Mouse (Mus musculus): ENCODE measurements around the gene Jag2. TPM values are rescaled to one million over a fixed set of nuclear protein-coding genes. Genes with fewer than 3 reads are reported as not detected.

The Jag2 gene
- 2.0 TPM for polyA plus RNA-seq (2017; shearing (Covaris generic))

GRCm38 (mm10) chr12:112929562-112930352, at the start of gene Jag2:
Gene Jag2, minus strand, starts transcription at chr12:112929776.

DNA sequence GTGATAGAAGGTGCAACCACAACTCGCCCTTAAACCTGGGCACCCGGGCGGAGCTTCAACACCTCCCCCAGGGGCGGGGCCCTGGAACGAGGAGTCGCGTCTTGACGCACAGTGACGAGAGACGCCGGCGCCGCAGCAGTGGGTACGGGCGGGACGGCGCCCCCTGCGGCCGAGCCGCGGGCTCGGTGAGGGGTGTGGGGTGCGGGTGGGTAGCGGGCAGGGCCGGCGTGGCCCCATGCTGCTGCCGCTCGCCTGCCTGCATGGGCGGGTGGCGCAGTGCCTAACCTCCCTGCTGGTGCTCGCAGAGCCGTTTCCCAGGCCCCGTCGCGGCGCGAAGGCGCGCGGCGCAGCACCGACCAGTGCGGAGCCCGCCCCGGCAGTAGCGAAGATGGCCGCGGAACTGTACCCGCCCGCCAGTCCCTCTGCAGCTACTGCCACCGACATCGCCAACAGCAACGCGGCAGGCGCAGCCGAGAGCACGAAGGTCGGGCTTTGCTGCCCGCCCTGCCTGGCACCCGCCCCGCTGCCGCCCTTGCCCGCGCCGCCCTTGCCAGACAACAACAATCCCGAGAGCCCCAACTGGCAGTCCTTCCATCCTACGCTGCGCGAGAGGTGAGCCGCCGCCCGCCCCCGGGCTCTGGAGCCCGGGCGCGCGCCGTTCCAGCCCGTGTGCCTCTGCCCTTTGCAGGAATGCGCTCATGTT, 46.9 kb upstream of the Jag2 start, which contains the start of gene Btbd6:
Gene Btbd6 (plus strand): TSS at position 112 of the 703 bp plus-strand sequence.

DNA sequence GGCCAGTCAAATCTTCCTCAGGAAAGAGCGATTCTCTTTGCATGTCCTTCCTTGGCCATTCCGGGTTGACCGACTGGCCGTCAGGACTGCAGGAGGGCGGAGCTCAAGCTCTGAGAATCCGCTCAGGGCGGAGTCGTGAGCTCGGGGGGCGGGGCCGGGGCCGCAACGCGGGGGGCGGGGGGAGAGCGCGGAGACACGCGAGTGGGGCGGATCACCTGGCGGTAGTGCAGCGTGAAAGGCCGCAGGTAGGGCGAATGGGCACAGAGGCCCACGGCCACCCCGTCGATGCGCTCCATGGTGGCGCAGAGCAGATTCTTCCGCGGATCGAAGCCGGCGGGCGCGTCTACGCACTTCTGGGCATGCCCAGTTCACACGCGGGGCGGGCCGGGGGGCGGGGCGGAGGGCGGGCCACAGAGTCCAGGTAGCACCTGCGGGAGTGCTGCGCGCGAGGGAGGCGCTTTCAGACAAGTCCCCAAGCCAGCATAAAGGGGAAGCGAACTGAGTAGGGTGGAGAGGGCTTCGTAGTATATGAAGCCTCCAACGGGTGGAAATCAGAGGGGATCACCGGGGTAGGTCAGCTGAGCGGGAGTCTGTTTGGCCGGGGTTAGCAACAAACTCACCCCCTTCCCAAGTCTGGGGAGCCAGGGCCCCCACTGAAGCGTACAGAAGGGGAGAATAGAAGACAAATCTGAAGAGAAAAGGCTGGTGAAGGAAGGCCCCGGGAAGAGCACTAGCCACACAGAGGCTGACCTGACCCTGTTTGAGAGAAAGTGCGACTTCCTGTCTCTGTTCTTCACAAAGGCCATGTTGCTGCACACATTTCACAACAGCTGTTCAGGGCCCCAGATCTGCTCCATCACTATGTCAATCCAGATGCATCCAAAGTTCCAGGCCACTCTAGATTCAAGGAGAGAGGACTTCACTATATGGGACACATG, 12.5 kb upstream of the Jag2 start, which contains the start of gene Nudt14:
Gene Nudt14 (minus strand): TSS at position 349 of the 938 bp plus-strand sequence.

GRCm38 (mm10) chr12:112868178-112869087, 61.1 kb downstream of the Jag2 start, which contains the start of gene Gpr132:
Gene Gpr132, minus strand, starts transcription at chr12:112868228.

Other genes starting within 250 kb of the Jag2 start
- 2.9 TPM for gene Cep170b, start 209.3 kb downstream of the Jag2 start, polyA plus RNA-seq (2017; shearing (Covaris generic))
- 4.9 TPM for gene Pld4, start 169.1 kb downstream of the Jag2 start, polyA plus RNA-seq (2017; shearing (Covaris generic))
- not detected for gene Ahnak2, start 127.1 kb downstream of the Jag2 start, polyA plus RNA-seq (2017; shearing (Covaris generic))
- gene Clba1, start 120.8 kb downstream of the Jag2 start, polyA plus RNA-seq (2017; shearing (Covaris generic)) = 0.40 TPM
- gene Cdca4, start 100.4 kb downstream of the Jag2 start, polyA plus RNA-seq (2017; shearing (Covaris generic)) = 92.9 TPM
- 32.8 TPM for gene Gpr132, start 61.5 kb downstream of the Jag2 start, polyA plus RNA-seq (2017; shearing (Covaris generic))
- gene Nudt14, start 12.3 kb upstream of the Jag2 start, polyA plus RNA-seq (2017; shearing (Covaris generic)) = 46.4 TPM
- 11.6 TPM for gene Btbd6, start 46.7 kb upstream of the Jag2 start, polyA plus RNA-seq (2017; shearing (Covaris generic))
- gene Brf1, start 70.9 kb upstream of the Jag2 start, polyA plus RNA-seq (2017; shearing (Covaris generic)) = 26.1 TPM
- 6.3 TPM for gene Pacs2, start 84.7 kb upstream of the Jag2 start, polyA plus RNA-seq (2017; shearing (Covaris generic))
- not detected for gene Tex22, start 144.7 kb upstream of the Jag2 start, polyA plus RNA-seq (2017; shearing (Covaris generic))
- gene Mta1, start 168.5 kb upstream of the Jag2 start, polyA plus RNA-seq (2017; shearing (Covaris generic)) = 3.1 TPM
- gene Crip2, start 210.5 kb upstream of the Jag2 start, polyA plus RNA-seq (2017; shearing (Covaris generic)) = 9.0 TPM
- 1,025 TPM for gene Crip1, start 216.5 kb upstream of the Jag2 start, polyA plus RNA-seq (2017; shearing (Covaris generic))
- 10.8 TPM for gene Tedc1, start 226.6 kb upstream of the Jag2 start, polyA plus RNA-seq (2017; shearing (Covaris generic))

Data from inflammation-experienced regulatory T-cells, adult 16 weeks (primary cell).